Mouse (Mus musculus): Measurements from ENCODE around the gene Kcnab3.

- TF ChIP-seq CTCF (IDR thresholded peaks at IDR 0.05; ENCODE audit: extremely low read depth, insufficient read depth, insufficient read length, insufficient replicate concordance) (no peak), POLR2A (IDR thresholded peaks at IDR 0.05; ENCODE audit: low read depth, low read length) (no peak)
Observed at GRCm38 (mm10) chr11:69322693-69323471, 3.2 kb upstream of the Kcnab3 start.

Data from spleen, adult 2 months (tissue).